Mouse (Mus musculus): Measurements from ENCODE around the gene Enkd1.

GRCm38 (mm10) chr8:105693648-105694047, 14.4 kb downstream of the Enkd1 start:
- TF ChIP-seq CTCF (IDR thresholded peaks at IDR 0.05; ENCODE audit: borderline replicate concordance, insufficient read depth, low read length) (no peak), POLR2A (IDR thresholded peaks at IDR 0.05; ENCODE audit: low read depth, low read length) (no peak)
